Mouse (Mus musculus) cerebellum, adult (tissue): ENCODE measurements around the gene Emc9.

ENCODE experiments used
- ATAC-seq: cut with Nextera tagmentation; 2 replicates; pipeline ENCODE4 v1.9.2; 2017; ENCODE audit warnings: mild to moderate bottlenecking, moderate library complexity, mixed read lengths; ENCODE audit not compliant: insufficient number of reproducible peaks, low FRiP score, low TSS enrichment

The Emc9 gene

DNA sequence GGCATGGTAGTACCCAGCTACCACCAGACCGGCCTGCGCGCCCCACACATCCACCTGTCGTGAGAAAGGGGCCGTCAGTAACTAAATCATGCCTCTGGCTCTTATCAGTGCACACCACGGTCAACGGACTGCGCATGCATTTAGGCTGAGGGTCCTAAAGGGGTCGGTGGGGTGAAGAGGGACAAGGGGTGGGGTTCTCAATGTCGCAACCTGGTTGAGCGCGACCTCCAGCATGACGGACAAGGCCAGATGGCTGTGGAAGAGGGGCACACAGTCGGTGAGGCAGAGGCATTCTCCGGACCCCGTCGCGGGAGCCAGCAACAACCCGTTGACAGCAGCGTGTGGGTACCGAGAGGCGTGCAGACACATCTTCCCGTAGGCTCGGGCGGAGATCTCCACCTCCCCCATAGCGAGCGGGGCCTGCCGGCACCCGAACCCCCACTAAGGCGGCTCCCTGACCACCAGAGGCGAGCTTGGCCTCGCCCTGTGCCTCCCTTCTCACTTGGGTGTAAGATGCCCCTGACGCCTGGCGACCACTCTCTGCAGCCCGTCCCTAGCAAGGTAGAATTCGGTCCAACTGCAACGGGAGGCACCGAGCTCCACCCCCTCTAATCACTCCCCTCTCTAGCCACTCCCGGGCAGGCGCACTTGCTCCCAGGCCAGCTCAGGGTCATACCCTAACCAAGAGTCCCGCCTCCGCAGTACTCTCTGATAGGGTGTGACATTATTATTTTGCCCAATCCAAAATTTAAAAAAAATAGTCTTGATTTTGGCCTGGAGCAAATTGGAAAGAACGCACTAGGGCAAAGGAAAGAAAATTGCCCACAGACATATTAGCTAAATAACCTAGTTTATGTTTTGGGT is at the start of gene Emc9:
Gene Emc9 (minus strand): TSS at position 601 of the 864 bp plus-strand sequence.
- peak; percentile 90 for ATAC-seq

GRCm38 (mm10) chr14:55629312-55629711 is 44.2 kb upstream of the Emc9 start:
- no peak for ATAC-seq

- no peak for ATAC-seq
These were observed 43.1 kb upstream of the Emc9 start for GRCm38 (mm10) chr14:55628077-55628827.

DNA sequence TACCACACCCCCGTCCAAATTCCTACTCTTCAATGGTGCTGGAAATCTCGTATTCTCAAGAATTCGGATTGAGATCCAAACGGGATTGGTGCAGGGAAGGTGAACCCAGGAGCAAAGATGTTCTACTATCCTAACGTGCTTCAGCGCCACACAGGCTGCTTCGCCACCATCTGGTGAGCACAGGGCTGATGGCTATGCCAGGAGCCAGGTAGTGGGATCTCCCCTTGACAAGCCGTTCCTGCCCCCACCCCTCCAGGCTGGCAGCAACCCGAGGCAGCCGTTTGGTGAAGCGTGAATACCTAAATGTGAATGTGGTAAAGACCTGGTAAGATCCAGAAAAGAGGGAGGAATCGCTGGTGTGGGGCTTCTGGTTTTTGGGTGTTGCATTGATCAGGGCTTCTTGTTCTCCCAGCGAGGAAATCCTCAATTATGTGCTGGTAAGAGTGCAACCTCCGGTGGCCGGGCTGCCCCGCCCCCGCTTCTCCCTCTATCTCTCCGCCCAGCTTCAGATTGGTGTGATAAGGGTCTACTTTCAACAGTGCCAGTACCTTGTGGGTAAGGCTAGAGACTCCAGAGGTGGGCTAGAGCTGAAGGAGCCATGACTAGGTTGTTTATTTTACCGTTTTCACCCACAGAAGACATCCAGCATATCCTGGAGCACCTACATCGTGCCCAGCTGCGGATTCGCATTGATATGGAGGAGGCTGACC is 33.5 kb upstream of the Emc9 start:
- no peak for ATAC-seq

GRCm38 (mm10) chr14:55617822-55618221 is 32.7 kb upstream of the Emc9 start, which contains the start of gene Rec8:
TSS of gene Rec8 (plus strand) at chr14:55618037.
- peak; percentile 96 for ATAC-seq

DNA sequence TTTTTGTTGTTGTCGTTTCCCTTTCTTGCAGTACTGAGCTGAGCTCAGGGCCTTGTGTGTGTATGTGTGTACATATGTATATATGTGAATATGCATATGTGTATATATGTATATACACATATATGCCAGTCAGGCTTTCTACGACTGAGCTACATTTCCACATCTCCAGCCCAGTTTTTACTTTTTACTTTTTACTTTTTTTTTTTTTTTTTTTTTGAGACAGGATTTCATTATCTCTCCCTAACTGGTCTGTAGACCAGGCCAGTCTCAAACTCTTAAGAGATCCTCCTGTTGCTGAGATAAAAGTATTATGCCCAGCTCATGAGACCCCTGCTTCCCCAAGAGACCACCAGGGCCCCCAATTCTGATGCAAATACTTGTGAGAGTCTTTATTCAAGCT is 31.7 kb upstream of the Emc9 start:
- no peak for ATAC-seq

- no peak for ATAC-seq
These were observed 30.8 kb upstream of the Emc9 start for GRCm38 (mm10) chr14:55615876-55616275.

GRCm38 (mm10) chr14:55614565-55615178 is 29.6 kb upstream of the Emc9 start:
- no peak for ATAC-seq

DNA sequence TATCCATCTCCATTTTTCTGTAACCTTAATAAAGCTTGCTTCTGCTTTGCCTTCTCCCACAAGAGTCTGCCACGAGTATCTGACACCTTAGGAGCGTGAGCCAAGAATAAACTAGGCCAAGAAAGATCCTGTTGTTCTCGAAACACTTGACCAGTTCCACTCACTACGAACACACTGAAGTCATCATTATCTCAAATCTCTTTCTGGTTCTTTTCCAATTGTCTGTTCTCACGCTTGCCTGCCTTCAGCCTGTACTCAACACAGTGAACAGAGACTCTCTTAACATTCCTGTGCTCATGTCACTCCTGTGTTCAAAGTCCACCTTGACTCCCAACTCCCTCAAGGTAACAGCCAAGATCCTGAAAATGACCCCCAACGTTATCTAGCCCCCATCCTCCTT is 28.2 kb upstream of the Emc9 start:
- ATAC-seq, result no peak

- no peak for ATAC-seq
These were observed 23.2 kb upstream of the Emc9 start for GRCm38 (mm10) chr14:55608339-55608738.

DNA sequence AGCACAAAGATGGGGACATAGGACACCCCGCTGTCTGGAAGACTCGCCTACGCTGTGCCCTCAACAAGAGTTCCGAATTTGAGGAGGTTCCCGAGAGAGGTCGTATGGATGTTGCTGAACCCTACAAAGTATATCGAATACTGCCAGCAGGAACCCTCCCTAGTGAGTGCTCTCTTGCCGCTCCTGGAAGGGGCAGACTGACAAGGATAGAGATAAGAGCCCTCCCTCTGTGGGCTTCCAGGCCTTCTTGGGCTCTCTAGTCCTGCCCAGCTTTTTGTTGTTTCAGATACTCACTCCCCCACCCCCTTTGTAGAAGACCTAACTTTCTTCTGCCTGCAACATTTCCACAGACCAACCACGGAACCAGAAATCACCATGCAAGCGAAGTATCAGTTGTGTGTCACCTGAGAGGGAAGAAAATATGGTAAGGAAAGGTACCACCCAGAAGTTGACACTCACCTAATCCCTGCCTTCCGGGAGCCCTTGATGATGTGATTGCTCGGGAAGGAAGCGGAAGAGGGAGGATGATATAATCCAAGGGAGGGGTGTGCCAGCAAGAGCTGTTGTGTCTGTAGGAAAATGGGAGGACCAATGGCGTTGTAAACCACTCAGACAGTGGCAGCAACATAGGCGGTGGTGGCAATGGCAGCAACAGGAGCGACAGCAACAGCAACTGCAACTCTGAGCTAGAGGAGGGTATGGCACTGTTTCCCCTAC is 20.8 kb upstream of the Emc9 start:
- ATAC-seq, result no peak

- no peak for ATAC-seq
These were observed 19.7 kb upstream of the Emc9 start for GRCm38 (mm10) chr14:55604823-55605222.

GRCm38 (mm10) chr14:55603633-55604576 is 18.8 kb upstream of the Emc9 start:
- ATAC-seq, result peak; percentile 93

DNA sequence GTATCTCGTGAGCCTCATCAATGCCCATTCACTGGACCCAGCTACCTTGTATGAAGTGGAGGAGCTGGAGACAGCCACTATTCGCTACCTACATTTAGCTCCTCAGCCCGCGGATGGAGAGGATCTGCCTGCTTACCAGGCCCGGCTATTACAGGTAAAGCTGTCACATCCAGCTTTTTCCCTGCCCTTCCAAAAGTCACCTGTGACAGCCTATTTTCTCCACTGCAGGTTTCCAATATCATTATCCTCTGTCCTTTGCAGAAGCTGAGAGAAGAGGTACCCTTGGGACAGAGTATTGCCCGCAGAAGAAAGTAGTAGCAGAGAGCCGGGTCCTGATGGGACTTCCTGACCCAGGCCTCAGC is 18.1 kb upstream of the Emc9 start, which contains the start of gene Irf9:
Gene Irf9 (plus strand): TSS at position 301 of the 362 bp plus-strand sequence.
- ATAC-seq, result no peak

- ATAC-seq, result no peak
These were observed 13.7 kb upstream of the Emc9 start for GRCm38 (mm10) chr14:55598521-55599390.

DNA sequence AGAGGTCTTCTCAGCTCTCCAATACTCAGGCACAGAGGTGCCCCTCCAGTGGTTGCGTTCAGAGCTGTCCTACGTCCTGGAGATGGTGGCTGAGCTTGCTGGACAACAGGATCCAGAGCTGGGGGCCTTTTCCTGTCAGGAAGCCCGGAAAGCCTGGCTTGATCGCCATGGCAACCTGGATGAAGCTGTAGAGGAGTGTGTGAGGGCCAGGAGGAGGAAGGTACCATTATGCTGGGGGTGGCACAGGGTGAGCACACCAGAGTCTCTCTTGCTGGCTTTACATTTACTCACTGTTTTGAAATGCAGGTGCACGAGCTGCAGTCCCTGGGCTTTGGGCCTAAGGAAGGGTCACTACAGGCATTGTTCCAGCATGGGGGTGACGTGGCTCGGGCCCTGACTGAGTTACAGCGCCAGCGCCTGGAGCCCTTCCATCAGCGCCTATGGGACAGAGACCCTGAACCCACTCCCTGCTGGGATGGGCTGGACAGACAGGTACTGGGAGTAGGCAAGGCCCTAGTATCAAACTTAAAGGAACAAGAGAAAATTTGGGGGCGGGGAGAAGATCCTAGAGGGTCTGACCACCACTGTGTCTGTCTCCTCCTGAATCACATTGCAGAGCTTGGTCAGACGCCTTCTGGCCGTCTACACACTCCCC is 11.1 kb upstream of the Emc9 start:
- ATAC-seq, result no peak

GRCm38 (mm10) chr14:55592226-55592625 is 7.1 kb upstream of the Emc9 start:
- ATAC-seq, result no peak
